Mouse (Mus musculus) central nervous system, embryonic 18 days (tissue): Measurements from ENCODE around the gene Habp4. TPM values are rescaled to one million over a fixed set of nuclear protein-coding genes. Genes with fewer than 3 reads are reported as not detected.

Experiments used
- polyA plus RNA-seq: library from polyadenylated mRNA; depleted of rRNA; stranded (reverse); fragments of >200 nt; gene quantifications from 2 replicates; pipeline ENCODE4 v1.2.3, GENCODE M21; 2012; rRNA removed

Habp4 gene
- polyA plus RNA-seq = 46.2 and 53.2 TPM in 2 replicates

DNA sequence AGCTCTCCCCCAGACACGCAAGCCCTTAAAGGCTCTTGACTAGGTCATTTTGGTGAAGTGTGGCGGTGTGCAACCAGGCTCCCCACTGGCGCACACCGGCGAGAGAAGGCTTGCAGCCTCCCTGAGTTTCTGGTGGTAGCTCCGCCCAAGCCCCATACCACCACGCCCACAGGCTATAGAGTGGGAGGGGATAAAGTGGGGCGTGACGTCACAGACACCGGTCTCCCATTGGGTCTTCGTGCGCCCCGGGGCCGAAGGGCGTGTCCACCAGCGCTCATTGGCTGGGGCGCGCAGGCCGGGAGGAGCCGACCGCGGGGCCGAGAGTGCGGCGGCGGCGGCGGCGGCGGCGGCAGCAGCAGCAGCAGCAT is at the start of gene Habp4:
TSS of gene Habp4 (plus strand) at position 277 of the 368 bp plus-strand sequence.

DNA sequence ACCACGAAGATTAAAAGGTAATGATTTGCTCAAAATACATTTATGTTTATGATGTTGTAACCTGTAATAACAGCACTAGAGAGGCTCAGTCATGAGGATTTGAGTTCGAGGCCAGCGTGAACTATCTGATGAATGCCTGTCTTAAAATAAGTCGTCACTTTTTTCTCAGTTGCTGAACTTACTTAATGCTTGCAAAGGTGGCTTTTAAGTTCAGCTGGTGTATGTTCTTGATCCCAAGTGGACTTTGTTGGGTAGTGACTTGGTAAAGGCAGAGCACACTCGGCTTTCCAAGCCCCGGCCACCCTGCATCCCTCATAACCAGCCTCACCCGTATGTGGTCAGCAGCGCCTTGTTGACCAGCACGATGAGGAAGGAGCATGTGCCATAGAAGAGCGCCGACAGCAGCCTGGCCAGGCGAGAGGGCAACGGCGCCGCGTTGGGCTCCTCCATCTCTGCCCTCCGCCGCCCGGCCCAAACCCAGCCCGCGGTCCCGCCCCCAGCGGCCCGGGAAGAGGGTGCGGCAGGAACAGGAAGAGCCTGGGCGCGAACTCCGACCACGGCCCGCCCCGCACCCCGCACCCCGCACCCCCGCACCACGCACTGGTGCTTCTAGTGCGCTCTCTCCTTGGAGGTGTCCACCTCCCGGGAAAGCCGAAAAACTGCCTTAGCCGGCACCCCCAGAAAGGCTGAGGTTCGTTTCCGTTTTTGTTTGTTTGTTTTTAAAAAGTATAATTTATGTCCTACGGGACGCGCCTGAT is 32.6 kb upstream of the Habp4 start, which contains the start of gene Slc35d2:
TSS of gene Slc35d2 (minus strand) at position 511 of the 758 bp plus-strand sequence.

DNA sequence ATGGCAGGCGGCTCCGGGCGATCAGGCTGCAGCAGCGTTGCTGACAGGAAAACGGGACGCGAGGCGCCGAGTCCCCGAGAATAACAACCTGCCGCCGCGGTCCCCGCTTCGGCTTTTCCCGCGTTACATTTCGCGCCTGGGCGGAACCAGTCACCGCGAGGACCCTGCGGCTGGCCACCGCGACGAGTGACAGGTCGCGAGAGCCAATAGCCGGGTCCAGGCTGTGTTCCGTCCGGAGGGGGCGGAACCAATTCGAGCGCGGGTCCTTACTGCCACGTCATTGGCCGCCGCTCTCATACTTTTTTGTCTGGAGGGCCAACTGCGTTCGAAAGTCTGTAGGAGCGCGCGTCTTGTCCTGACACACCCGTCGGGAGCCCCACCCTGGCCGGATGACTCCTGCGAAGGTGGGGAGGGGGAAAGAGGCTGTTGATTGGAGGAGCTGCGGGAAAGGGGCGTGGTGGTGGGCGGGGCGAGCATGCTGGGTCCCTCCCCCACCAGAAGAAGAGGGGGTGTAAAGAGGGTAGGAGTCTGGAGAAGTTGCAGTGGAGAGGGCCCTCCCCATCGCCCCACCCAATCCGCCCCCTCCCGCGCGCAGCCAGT is 8.4 kb upstream of the Habp4 start, which contains the start of gene Zfp367:
TSS of gene Zfp367 (minus strand) at position 120 of the 600 bp plus-strand sequence.

Other genes with a start within 250 kb of the Habp4 start
- gene Hsd17b3, start 72.6 kb upstream of the Habp4 start, polyA plus RNA-seq = 0.18 TPM in 1 of 2 replicates, not detected in the other
- gene Slc35d2, start 32.5 kb upstream of the Habp4 start, polyA plus RNA-seq = 1.1 and 1.3 TPM in 2 replicates
- gene Zfp367, start 8.6 kb upstream of the Habp4 start, polyA plus RNA-seq = 6.2 and 6.9 TPM in 2 replicates
- 3.5 and 4.5 TPM in 2 replicates for gene Cdc14b, start 113.5 kb downstream of the Habp4 start, polyA plus RNA-seq
- 5.2 and 5.3 TPM in 2 replicates for gene Aaed1, start 150.9 kb downstream of the Habp4 start, polyA plus RNA-seq
- gene Ctsl, start 209.1 kb downstream of the Habp4 start, polyA plus RNA-seq = 106 and 114 TPM in 2 replicates